Mouse (Mus musculus) midbrain, embryonic 12.5 days (tissue): ENCODE results near the gene Farp2. TPM values are rescaled to one million over a fixed set of nuclear protein-coding genes. Genes with fewer than 3 reads are reported as not detected.
"Not testable (repeated sequence)": the region's sequence is repeated elsewhere in the genome, so short reads cannot be mapped to it uniquely, and the experiment has no call there.

Experiments used
- ATAC-seq: fragments of 200-750 bp; cut with Nextera tagmentation; 2 replicates; pipeline ENCODE4 v1.8.0; 2017; ENCODE audit warnings: low read depth, moderate TSS enrichment, moderate library complexity; ENCODE audit not compliant: low FRiP score
- H3K27ac ChIP-seq: fragments of 300-500 bp; sonication (generic); replicated peaks from 2 replicates; pipeline ENCODE4 v1.5.1; 2016; ENCODE audit warnings: mild to moderate bottlenecking
- H3K27me3 ChIP-seq: fragments of 300-500 bp; sonication (generic); 2 replicates; pipeline ENCODE4 v1.6.1; 2016; ENCODE audit warnings: mild to moderate bottlenecking
- H3K36me3 ChIP-seq: fragments of 300-500 bp; sonication (generic); 2 replicates; pipeline ENCODE4 v1.6.1; 2016
- H3K4me1 ChIP-seq: fragments of 300-500 bp; sonication (generic); 2 replicates; pipeline ENCODE4 v1.6.1; 2016
- H3K4me2 ChIP-seq: fragments of 300-500 bp; sonication (generic); replicated peaks from 2 replicates; pipeline ENCODE4 v1.6.1; 2016; ENCODE audit warnings: mild to moderate bottlenecking, moderate library complexity
- H3K4me3 ChIP-seq: fragments of 300-500 bp; sonication (generic); 2 replicates; pipeline ENCODE4 v1.5.1; 2016; ENCODE audit warnings: mild to moderate bottlenecking
- H3K9ac ChIP-seq: fragments of 300-500 bp; sonication (generic); replicated peaks from 2 replicates; pipeline ENCODE4 v1.6.1; 2016; ENCODE audit warnings: mild to moderate bottlenecking, moderate library complexity
- H3K9me3 ChIP-seq: fragments of 300-500 bp; sonication (generic); 2 replicates; pipeline ENCODE4 v1.6.1; 2016; ENCODE audit warnings: mild to moderate bottlenecking
- WGBS: fragments of 180-500 bp; shearing (Covaris S2); methylation state at CpG from one replicate; pipeline ENCODE4 v1.1.7; 2016; 5-methylcytosine and 5-hydroxymethylcytosine counted together
- polyA plus RNA-seq: library from polyadenylated mRNA; unstranded; fragments of >200 nt; fragmentation: Nextera tagmentation; extraction: Ambion mirVana; gene quantifications from 2 replicates; pipeline ENCODE4 v1.2.1, GENCODE M21; 2016

Gene Farp2
- polyA plus RNA-seq, result 5.5 and 5.7 TPM in 2 replicates

GRCm38 (mm10) chr1:93511585-93512350, at the start of gene Farp2:
Farp2 (plus strand) TSS chr1:93512079.
- Histone ChIP-seq H3K27ac (peak within 1 kb of the TSS; percentile 58; the same call in 1 of the 2 replicates), H3K36me3 (peaks cover 14% of the 10 kb centered on the region), H3K27me3 (0 out of 2 replicates have a peak, but pooled peaks cover 5% of the 10 kb centered on the region), H3K4me3 (peak within 1 kb of the TSS; percentile 70), H3K9me3 (no peaks in the 10 kb centered on the region), H3K4me1 (peaks cover 21% of the 10 kb centered on the region), H3K9ac (peak within 1 kb of the TSS; percentile 76), H3K4me2 (peak within 1 kb of the TSS; percentile 95)
- peak; percentile 98 for ATAC-seq
- WGBS, result under 1% methylated on average over 61 of the region's 71 CpGs

- Histone ChIP-seq H3K9me3 (no peaks in the 10 kb centered on the region), H3K4me3 (no peak overlapping the region), H3K4me1 (no peaks in the 10 kb centered on the region), H3K27me3 (no peaks in the 10 kb centered on the region), H3K9ac (no peak overlapping the region), H3K4me2 (no peak overlapping the region), H3K27ac (no peak overlapping the region), H3K36me3 (no peaks in the 10 kb centered on the region)
- no peak for ATAC-seq
Measured at GRCm38 (mm10) chr1:93465066-93465465, 46.8 kb upstream of the Farp2 start.

GRCm38 (mm10) chr1:93465746-93466145, 46.1 kb upstream of the Farp2 start:
- Histone ChIP-seq H3K4me1 (no peaks in the 10 kb centered on the region), H3K4me2 (no peak overlapping the region), H3K27ac (no peak overlapping the region), H3K27me3 (no peaks in the 10 kb centered on the region), H3K4me3 (no peak overlapping the region), H3K9ac (no peak overlapping the region), H3K9me3 (no peaks in the 10 kb centered on the region), H3K36me3 (no peaks in the 10 kb centered on the region)
- no peak for ATAC-seq

GRCm38 (mm10) chr1:93468626-93469025, 43.3 kb upstream of the Farp2 start:
- Histone ChIP-seq H3K9ac (no peak overlapping the region), H3K36me3 (no peaks in the 10 kb centered on the region), H3K27me3 (no peaks in the 10 kb centered on the region), H3K4me1 (no peaks in the 10 kb centered on the region), H3K4me2 (no peak overlapping the region), H3K27ac (no peak overlapping the region), H3K4me3 (no peak overlapping the region), H3K9me3 (no peaks in the 10 kb centered on the region)
- ATAC-seq, result no peak
- 91% methylated on average over 4 of the region's 4 CpGs for WGBS

GRCm38 (mm10) chr1:93475694-93476093, 36.2 kb upstream of the Farp2 start:
- no peaks in the 10 kb centered on the region for H3K9me3 ChIP-seq
- ATAC-seq, result no peak
- no peak overlapping the region for H3K9ac ChIP-seq
- H3K4me2 ChIP-seq, result no peak overlapping the region
- H3K27ac ChIP-seq, result no peak overlapping the region
- 89% methylated on average over 3 of the region's 3 CpGs for WGBS
- no peak overlapping the region for H3K4me3 ChIP-seq
- H3K36me3 ChIP-seq, result no peaks in the 10 kb centered on the region
- H3K27me3 ChIP-seq, result no peaks in the 10 kb centered on the region
- peaks cover 9% of the 10 kb centered on the region for H3K4me1 ChIP-seq

GRCm38 (mm10) chr1:93477758-93478585, 33.9 kb upstream of the Farp2 start:
- ATAC-seq, result peak; percentile 96
- H3K9me3 ChIP-seq, result no peaks in the 10 kb centered on the region
- 2% methylated on average over 40 of the region's 41 CpGs for WGBS
- H3K36me3 ChIP-seq, result no peaks in the 10 kb centered on the region
- H3K4me3 ChIP-seq, result peak overlapping the region; percentile 83
- H3K27me3 ChIP-seq, result no peaks in the 10 kb centered on the region
- H3K4me1 ChIP-seq, result peaks cover 9% of the 10 kb centered on the region
- peak overlapping the region; percentile 84 for H3K4me2 ChIP-seq
- H3K27ac ChIP-seq, result peak overlapping the region; percentile 88
- H3K9ac ChIP-seq, result peak overlapping the region; percentile 75

- no peaks in the 10 kb centered on the region for H3K9me3 ChIP-seq
- no peaks in the 10 kb centered on the region for H3K27me3 ChIP-seq
- H3K27ac ChIP-seq, result peak within 1 kb of the TSS; percentile 88
- H3K9ac ChIP-seq, result peak within 1 kb of the TSS; percentile 75
- peak within 1 kb of the TSS; percentile 84 for H3K4me2 ChIP-seq
- under 1% methylated on average over 74 of the region's 74 CpGs for WGBS
- peak; percentile 94 for ATAC-seq
- H3K4me3 ChIP-seq, result peak within 1 kb of the TSS; percentile 83
- no peaks in the 10 kb centered on the region for H3K36me3 ChIP-seq
- peaks cover 9% of the 10 kb centered on the region for H3K4me1 ChIP-seq
Measured at GRCm38 (mm10) chr1:93478586-93479475, 33.0 kb upstream of the Farp2 start, which contains the start of gene Hdlbp. Hdlbp (minus strand) TSS chr1:93478815.

GRCm38 (mm10) chr1:93479476-93480083, 32.3 kb upstream of the Farp2 start:
- no peak for ATAC-seq
- peak overlapping the region; percentile 83 for H3K4me3 ChIP-seq
- 8% methylated on average over 23 of the region's 23 CpGs for WGBS
- peak overlapping the region; percentile 75 for H3K9ac ChIP-seq
- peak overlapping the region; percentile 84 for H3K4me2 ChIP-seq
- H3K27ac ChIP-seq, result peak overlapping the region; percentile 88
- H3K4me1 ChIP-seq, result peaks cover 9% of the 10 kb centered on the region
- no peaks in the 10 kb centered on the region for H3K9me3 ChIP-seq
- H3K27me3 ChIP-seq, result no peaks in the 10 kb centered on the region
- no peaks in the 10 kb centered on the region for H3K36me3 ChIP-seq

- not testable (repeated sequence) for H3K9ac ChIP-seq, ATAC-seq
- 90% methylated on average over 3 of the region's 3 CpGs for whole genome bisulfite sequencing
Measured at GRCm38 (mm10) chr1:93486302-93486701, 25.6 kb upstream of the Farp2 start.

GRCm38 (mm10) chr1:93495312-93495711, 16.6 kb upstream of the Farp2 start:
- Histone ChIP-seq H3K27ac (no peak overlapping the region), H3K9me3 (no peaks in the 10 kb centered on the region), H3K9ac (no peak overlapping the region), H3K4me2 (no peak overlapping the region), H3K36me3 (peaks cover 44% of the 10 kb centered on the region), H3K4me3 (no peak overlapping the region), H3K27me3 (no peaks in the 10 kb centered on the region), H3K4me1 (no peaks in the 10 kb centered on the region)
- WGBS, result 95% methylated on average over 3 of the region's 3 CpGs
- no peak for ATAC-seq

More at GRCm38 (mm10) chr1:93486302-93486701, 25.6 kb upstream of the Farp2 start:
- H3K9me3 ChIP-seq, H3K36me3 ChIP-seq, H3K27me3 ChIP-seq, H3K4me1 ChIP-seq, H3K4me3 ChIP-seq, H3K27ac ChIP-seq, H3K4me2 ChIP-seq: not testable (repeated sequence)
